Mouse (Mus musculus): ENCODE data around the gene Zfp955b. TPM values are rescaled to one million over a fixed set of nuclear protein-coding genes. Genes with fewer than 3 reads are reported as not detected.
"Not testable (repeated sequence)": the region's sequence is repeated elsewhere in the genome, so short reads cannot be mapped to it uniquely, and the experiment has no call there.

The Zfp955b gene
- total RNA-seq (2014; rRNA removed) (4.4 and 5.3 TPM in 2 replicates), polyA plus RNA-seq (2012; rRNA removed) (0.70 and 0.78 TPM in 2 replicates)

DNA sequence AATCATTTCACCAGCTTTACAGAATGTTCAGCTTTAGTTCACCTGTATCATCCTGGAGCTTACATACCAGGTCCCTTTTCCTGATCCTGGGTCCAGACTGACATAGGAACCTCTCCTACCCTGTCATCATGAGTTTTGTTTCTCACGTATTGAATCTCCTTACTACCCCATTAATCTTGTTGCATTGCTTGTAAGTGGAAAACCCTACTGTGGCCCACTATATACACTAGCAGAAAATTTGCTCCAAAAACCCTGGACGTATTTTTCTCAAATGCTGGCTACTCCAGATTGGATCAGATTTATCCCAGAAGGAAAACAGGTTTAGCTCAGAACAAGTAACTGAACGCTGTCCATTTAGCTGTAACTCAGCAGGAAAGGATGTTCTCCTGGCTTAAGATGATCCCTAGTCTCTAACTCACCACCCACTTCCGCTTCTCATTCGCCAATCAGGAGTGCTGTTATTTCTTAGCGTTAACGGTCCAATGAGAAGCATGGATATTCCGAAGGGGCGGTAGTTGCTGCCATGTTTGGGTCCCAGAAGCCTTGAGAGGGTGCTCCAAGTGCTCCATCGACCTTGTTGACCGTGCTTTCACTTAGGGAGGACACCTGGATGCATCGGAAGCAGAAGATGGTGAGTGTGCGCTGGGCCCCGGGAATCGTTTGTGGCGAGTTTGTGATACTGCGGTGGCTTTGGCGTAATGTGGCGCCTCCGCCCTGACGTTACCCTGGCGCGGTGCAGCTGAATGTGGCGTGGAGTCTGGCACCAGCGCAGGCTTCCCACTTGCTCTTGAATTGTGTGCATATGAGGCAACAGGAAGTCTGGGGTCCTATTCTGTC, at the start of gene Zfp955b:
Zfp955b (plus strand) TSS at position 506 of the 837 bp plus-strand sequence.
- H3K27ac ChIP-seq (replicated peaks; ENCODE audit: insufficient read depth, low read depth, low read length); H3K9ac ChIP-seq (ENCODE audit: low read depth, low read length); H3K4me1 ChIP-seq (ENCODE audit: control insufficient read depth, insufficient read depth, low read length); H3K27me3 ChIP-seq (ENCODE audit: control insufficient read depth, insufficient read depth, low read length); DNase-seq (ENCODE audit: extremely low read depth, low read depth, low spot score); H3K4me3 ChIP-seq (ENCODE audit: insufficient read depth, low read depth, low read length); H3K36me3 ChIP-seq (ENCODE audit: control insufficient read depth, insufficient read depth, low read length); H3K79me2 ChIP-seq (ENCODE audit: control insufficient read depth, insufficient read depth, low read length): not testable (repeated sequence)
- no CpG with 5 or more reads among the region's 25 CpGs for WGBS

DNA sequence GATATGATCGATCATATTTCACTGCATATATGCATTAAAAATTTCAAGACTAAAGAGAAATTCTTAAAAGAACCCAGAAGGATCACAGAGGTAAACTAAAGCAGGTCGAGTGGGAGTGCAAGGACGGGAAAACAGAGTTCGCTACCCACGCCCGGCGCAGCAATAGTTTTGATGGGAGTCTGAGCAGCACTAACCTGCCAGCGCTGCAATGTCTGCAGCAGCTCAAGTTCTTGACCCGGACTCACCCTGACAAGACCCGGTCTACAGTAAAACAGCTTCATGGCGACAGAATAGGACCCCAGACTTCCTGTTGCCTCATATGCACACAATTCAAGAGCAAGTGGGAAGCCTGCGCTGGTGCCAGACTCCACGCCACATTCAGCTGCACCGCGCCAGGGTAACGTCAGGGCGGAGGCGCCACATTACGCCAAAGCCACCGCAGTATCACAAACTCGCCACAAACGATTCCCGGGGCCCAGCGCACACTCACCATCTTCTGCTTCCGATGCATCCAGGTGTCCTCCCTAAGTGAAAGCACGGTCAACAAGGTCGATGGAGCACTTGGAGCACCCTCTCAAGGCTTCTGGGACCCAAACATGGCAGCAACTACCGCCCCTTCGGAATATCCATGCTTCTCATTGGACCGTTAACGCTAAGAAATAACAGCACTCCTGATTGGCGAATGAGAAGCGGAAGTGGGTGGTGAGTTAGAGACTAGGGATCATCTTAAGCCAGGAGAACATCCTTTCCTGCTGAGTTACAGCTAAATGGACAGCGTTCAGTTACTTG, 34.6 kb upstream of the Zfp955b start, which contains the start of gene Zfp955a:
Zfp955a (minus strand) TSS at position 616 of the 789 bp plus-strand sequence.
- not testable (repeated sequence) for H3K36me3 ChIP-seq (ENCODE audit: control insufficient read depth, insufficient read depth, low read length); H3K27ac ChIP-seq (replicated peaks; ENCODE audit: insufficient read depth, low read depth, low read length); DNase-seq (ENCODE audit: extremely low read depth, low read depth, low spot score); H3K79me2 ChIP-seq (ENCODE audit: control insufficient read depth, insufficient read depth, low read length); H3K4me1 ChIP-seq (ENCODE audit: control insufficient read depth, insufficient read depth, low read length); H3K27me3 ChIP-seq (ENCODE audit: control insufficient read depth, insufficient read depth, low read length); H3K9ac ChIP-seq (ENCODE audit: low read depth, low read length); H3K4me3 ChIP-seq (ENCODE audit: insufficient read depth, low read depth, low read length)
- WGBS: 33% methylated on average over 1 of the region's 34 CpGs

DNA sequence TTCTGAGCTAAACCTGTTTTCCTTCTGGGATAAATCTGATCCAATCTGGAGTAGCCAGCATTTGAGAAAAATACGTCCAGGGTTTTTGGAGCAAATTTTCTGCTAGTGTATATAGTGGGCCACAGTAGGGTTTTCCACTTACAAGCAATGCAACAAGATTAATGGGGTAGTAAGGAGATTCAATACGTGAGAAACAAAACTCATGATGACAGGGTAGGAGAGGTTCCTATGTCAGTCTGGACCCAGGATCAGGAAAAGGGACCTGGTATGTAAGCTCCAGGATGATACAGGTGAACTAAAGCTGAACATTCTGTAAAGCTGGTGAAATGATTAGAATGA, 34.1 kb upstream of the Zfp955b start:
- WGBS: no CpG with 5 or more reads among the region's 2 CpGs
- H3K9ac ChIP-seq (ENCODE audit: low read depth, low read length); H3K4me3 ChIP-seq (ENCODE audit: insufficient read depth, low read depth, low read length); H3K27ac ChIP-seq (replicated peaks; ENCODE audit: insufficient read depth, low read depth, low read length); H3K27me3 ChIP-seq (ENCODE audit: control insufficient read depth, insufficient read depth, low read length); H3K36me3 ChIP-seq (ENCODE audit: control insufficient read depth, insufficient read depth, low read length); H3K79me2 ChIP-seq (ENCODE audit: control insufficient read depth, insufficient read depth, low read length); DNase-seq (ENCODE audit: extremely low read depth, low read depth, low spot score); H3K4me1 ChIP-seq (ENCODE audit: control insufficient read depth, insufficient read depth, low read length): not testable (repeated sequence)

DNA sequence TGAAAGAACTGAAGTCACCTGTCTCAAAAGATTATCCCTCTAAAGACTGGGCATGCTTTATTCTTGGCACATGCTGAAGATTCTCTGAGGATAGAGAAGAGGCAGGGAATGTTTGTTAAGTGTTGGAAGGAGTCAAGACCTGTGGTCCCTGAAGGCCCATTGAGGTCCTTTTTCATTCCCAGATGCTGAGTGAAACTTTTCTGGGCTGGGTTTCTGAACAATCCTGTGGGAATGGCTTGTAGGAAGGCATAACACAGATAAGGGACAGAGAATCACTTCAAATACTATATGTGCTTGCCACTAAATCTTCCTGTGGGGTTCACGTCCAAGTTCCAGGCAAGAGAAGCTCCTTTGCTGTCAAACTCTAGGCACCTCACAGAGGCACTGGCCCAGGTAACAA, 25.0 kb upstream of the Zfp955b start, which contains the start of gene Olfr63:
Olfr63 (plus strand) TSS at position 301 of the 400 bp plus-strand sequence.
- DNase-seq (ENCODE audit: extremely low read depth, low read depth, low spot score): no peak
- 76% methylated on average over 1 of the region's 1 CpGs for WGBS
- Histone ChIP-seq H3K36me3 (ENCODE audit: control insufficient read depth, insufficient read depth, low read length) (no peaks in the 10 kb centered on the region), H3K27ac (replicated peaks; ENCODE audit: insufficient read depth, low read depth, low read length) (no peak within 1 kb of the TSS), H3K4me1 (ENCODE audit: control insufficient read depth, insufficient read depth, low read length) (no peaks in the 10 kb centered on the region), H3K4me3 (ENCODE audit: insufficient read depth, low read depth, low read length) (no peak within 1 kb of the TSS), H3K9ac (ENCODE audit: low read depth, low read length) (no peak within 1 kb of the TSS), H3K79me2 (ENCODE audit: control insufficient read depth, insufficient read depth, low read length) (no peaks in the 10 kb centered on the region), H3K27me3 (ENCODE audit: control insufficient read depth, insufficient read depth, low read length) (no peaks in the 10 kb centered on the region)
- TF ChIP-seq POLR2A (IDR thresholded peaks at IDR 0.05; ENCODE audit: extremely low read depth, insufficient read depth, low read length): no peak
- TF ChIP-seq CTCF (IDR thresholded peaks at IDR 0.05; ENCODE audit: low read depth, low read length): no peak

DNA sequence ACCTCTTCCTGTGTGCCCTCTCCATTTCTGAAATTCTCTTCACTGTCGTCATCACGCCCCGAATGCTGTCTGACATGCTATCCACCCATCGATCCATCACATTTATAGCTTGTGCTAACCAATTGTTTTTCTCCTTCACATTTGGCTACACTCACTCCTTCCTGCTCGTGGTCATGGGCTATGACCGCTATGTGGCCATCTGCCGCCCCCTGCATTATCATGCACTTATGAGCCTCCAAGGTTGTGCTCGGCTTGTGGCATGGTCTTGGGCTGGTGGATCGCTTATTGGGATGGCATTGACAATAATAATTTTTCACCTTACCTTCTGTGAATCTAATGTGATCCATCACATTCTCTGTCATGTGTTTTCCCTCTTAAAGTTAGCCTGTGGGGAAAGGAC, 20.4 kb upstream of the Zfp955b start:
- Histone ChIP-seq H3K36me3 (ENCODE audit: control insufficient read depth, insufficient read depth, low read length) (no peaks in the 10 kb centered on the region), H3K4me1 (ENCODE audit: control insufficient read depth, insufficient read depth, low read length) (no peaks in the 10 kb centered on the region), H3K27me3 (ENCODE audit: control insufficient read depth, insufficient read depth, low read length) (no peaks in the 10 kb centered on the region), H3K9ac (ENCODE audit: low read depth, low read length) (no peak overlapping the region), H3K4me3 (ENCODE audit: insufficient read depth, low read depth, low read length) (no peak overlapping the region), H3K79me2 (ENCODE audit: control insufficient read depth, insufficient read depth, low read length) (no peaks in the 10 kb centered on the region), H3K27ac (replicated peaks; ENCODE audit: insufficient read depth, low read depth, low read length) (no peak overlapping the region)
- no peak for DNase-seq (ENCODE audit: extremely low read depth, low read depth, low spot score)
- TF ChIP-seq POLR2A (IDR thresholded peaks at IDR 0.05; ENCODE audit: extremely low read depth, insufficient read depth, low read length) (no peak), CTCF (IDR thresholded peaks at IDR 0.05; ENCODE audit: low read depth, low read length) (no peak)
- WGBS: 84% methylated on average over 9 of the region's 9 CpGs

DNA sequence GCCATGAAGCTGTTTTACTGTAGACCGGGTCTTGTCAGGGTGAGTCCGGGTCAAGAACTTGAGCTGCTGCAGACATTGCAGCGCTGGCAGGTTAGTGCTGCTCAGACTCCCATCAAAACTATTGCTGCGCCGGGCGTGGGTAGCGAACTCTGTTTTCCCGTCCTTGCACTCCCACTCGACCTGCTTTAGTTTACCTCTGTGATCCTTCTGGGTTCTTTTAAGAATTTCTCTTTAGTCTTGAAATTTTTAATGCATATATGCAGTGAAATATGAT, 469 bp downstream of the Zfp955b start:
- DNase-seq (ENCODE audit: extremely low read depth, low read depth, low spot score); H3K36me3 ChIP-seq (ENCODE audit: control insufficient read depth, insufficient read depth, low read length); H3K9ac ChIP-seq (ENCODE audit: low read depth, low read length); H3K4me3 ChIP-seq (ENCODE audit: insufficient read depth, low read depth, low read length); H3K27ac ChIP-seq (replicated peaks; ENCODE audit: insufficient read depth, low read depth, low read length); H3K79me2 ChIP-seq (ENCODE audit: control insufficient read depth, insufficient read depth, low read length); H3K4me1 ChIP-seq (ENCODE audit: control insufficient read depth, insufficient read depth, low read length); H3K27me3 ChIP-seq (ENCODE audit: control insufficient read depth, insufficient read depth, low read length): not testable (repeated sequence)
- no CpG with 5 or more reads among the region's 9 CpGs for WGBS
